In genomic region chr11:9533658-9534202, GRCm38 (mm10) we compare ENCODE assay signal across 33 mouse cellular contexts.
"Had no signal": no experiment of that assay in that cellular context is flagged by ENCODE, and none has a peak within 500 bp of the region (broad histone marks: within the 10 kb centered on the region; RNA-seq: fewer than 3 reads in every experiment).

No protein-coding gene starts in this region.

- DNase-seq: heart, postnatal 10 days; heart, postnatal 14 days; heart, postnatal 36 days; heart, postnatal 4 days; kidney, adult 11 months; kidney, adult 18-20 months; kidney, adult 2 months; kidney, adult 8-10 months; kidney, adult 9 months; kidney, postnatal 10 days; kidney, postnatal 14 days; kidney, postnatal 25 days; kidney, postnatal 36 days; kidney, postnatal 4 days; layer of hippocampus, adult 9-11 months; layer of hippocampus, postnatal 36 days had no signal

- H3K9ac ChIP-seq: heart, embryonic 12.5 days; heart, embryonic 13.5 days; heart, embryonic 15.5 days; hindbrain, embryonic 12.5 days; hindbrain, embryonic 13.5 days; hindbrain, embryonic 14.5 days; hindbrain, embryonic 15.5 days; kidney, embryonic 15.5 days had no signal

- H3K9me3 ChIP-seq: heart, embryonic 10.5 days; heart, embryonic 12.5 days; heart, embryonic 13.5 days; heart, embryonic 15.5 days; hindbrain, embryonic 10.5 days; hindbrain, embryonic 12.5 days; hindbrain, embryonic 13.5 days; hindbrain, embryonic 15.5 days; kidney, embryonic 15.5 days had no signal

- H3K27me3 ChIP-seq: heart, embryonic 15.5 days; hindbrain, embryonic 12.5 days; hindbrain, embryonic 13.5 days; hindbrain, embryonic 15.5 days; kidney, embryonic 15.5 days had no signal

- H3K4me3 ChIP-seq: heart, embryonic 10.5 days; heart, embryonic 12.5 days; heart, embryonic 13.5 days; heart, embryonic 15.5 days; hindbrain, embryonic 10.5 days; hindbrain, embryonic 12.5 days; hindbrain, embryonic 13.5 days; hindbrain, embryonic 15.5 days; kidney, embryonic 15.5 days; layer of hippocampus, adult 2 months; left cerebral cortex, adult 2 months had no signal

- H3K36me3 ChIP-seq: heart, embryonic 10.5 days; heart, embryonic 12.5 days; heart, embryonic 13.5 days; heart, embryonic 15.5 days; hindbrain, embryonic 10.5 days; hindbrain, embryonic 12.5 days; hindbrain, embryonic 13.5 days; hindbrain, embryonic 15.5 days; kidney, embryonic 15.5 days had no signal

- H3K4me1 ChIP-seq: heart, embryonic 15.5 days; hindbrain, embryonic 12.5 days; hindbrain, embryonic 13.5 days; hindbrain, embryonic 15.5 days; kidney, embryonic 15.5 days had no signal

- H3K27ac ChIP-seq: heart, embryonic 10.5 days; heart, embryonic 13.5 days; heart, embryonic 15.5 days; hindbrain, embryonic 10.5 days; hindbrain, embryonic 12.5 days; hindbrain, embryonic 13.5 days; hindbrain, embryonic 14.5 days; hindbrain, embryonic 15.5 days; hindbrain, postnatal 0 days; kidney, embryonic 15.5 days; kidney, postnatal 0 days; layer of hippocampus, adult 2 months; left cerebral cortex, adult 2 months had no signal

- ATAC-seq: hindbrain, embryonic 16.5 days; hindbrain, postnatal 0 days; inflammation-experienced regulatory T-cells, adult 6 months had no signal

- H3K4me2 ChIP-seq: heart, embryonic 11.5 days; heart, embryonic 12.5 days; heart, embryonic 13.5 days; heart, embryonic 15.5 days; hindbrain, embryonic 12.5 days; hindbrain, embryonic 13.5 days; hindbrain, embryonic 14.5 days; hindbrain, embryonic 15.5 days; kidney, embryonic 15.5 days had no signal
